In genomic region chr11:107714368-107714767, GRCm38 (mm10) we compare ENCODE assay signal across 38 mouse cellular contexts. TPM values are rescaled to one million over a fixed set of nuclear protein-coding genes. Genes with fewer than 3 reads are reported as not detected.
DNase-seq lines count a peak whose midpoint lies in the region; ATAC-seq and TF ChIP-seq lines count a peak whose summit lies in the region.
"Had no signal": no experiment of that assay in that cellular context is flagged by ENCODE, and none has a peak within 500 bp of the region (broad histone marks: within the 10 kb centered on the region; RNA-seq: fewer than 3 reads in every experiment).

No protein-coding gene starts in this region.

- H3K36me3 ChIP-seq in limb, embryonic 15.5 days = no peaks in the 10 kb centered on the region
- H3K36me3 ChIP-seq in limb, embryonic 10.5 days = no peaks in the 10 kb centered on the region
- H3K36me3 ChIP-seq in lung, postnatal 0 days (ENCODE audit: insufficient read depth, low read length) = no peaks in the 10 kb centered on the region
- H3K36me3 ChIP-seq: heart, embryonic 12.5 days; intestine, embryonic 15.5 days; midbrain, embryonic 13.5 days; neural tube, embryonic 15.5 days had no signal

- H3K27ac ChIP-seq in limb, embryonic 15.5 days = no peak overlapping the region
- no peak overlapping the region for H3K27ac ChIP-seq in limb, embryonic 10.5 days
- H3K27ac ChIP-seq in lung, postnatal 0 days (ENCODE audit: low read length) = no peak overlapping the region
- H3K27ac ChIP-seq: intestine, embryonic 15.5 days; liver, embryonic 14.5 days; midbrain, embryonic 13.5 days; neural tube, embryonic 15.5 days; stomach, postnatal 0 days had no signal

- ATAC-seq in limb, embryonic 15.5 days (ENCODE audit: insufficient number of reproducible peaks, low FRiP score, low TSS enrichment, low read depth) = peak; percentile 13; the same call in 1 of the 2 replicates
- ATAC-seq in lung, postnatal 0 days = no peak
- ATAC-seq: CD4-positive, CD25-positive, alpha-beta regulatory T cell, adult 4 months; forebrain, embryonic 16.5 days; hindbrain, embryonic 16.5 days; intestine, embryonic 15.5 days; midbrain, embryonic 13.5 days had no signal

- peak; percentile 82 for DNase-seq in gastrocnemius, adult 18-20 months (ENCODE audit: low spot score)
- DNase-seq in gastrocnemius, postnatal 4 days (ENCODE audit: low spot score in 2 of 2) = no peak
- DNase-seq in limb, embryonic 10.5 days (ENCODE audit: low spot score) = no peak
- DNase-seq in fat pad, adult 2 months (ENCODE audit: extremely low read depth, low read depth, low spot score) = peak; percentile 30
- peak; percentile 50 for DNase-seq in gonadal fat pad, adult 2 months (ENCODE audit: low read depth)
- no peak for DNase-seq in lung, postnatal 0 days (ENCODE audit: low spot score)
- no peak for DNase-seq in right cerebral cortex, postnatal 10 days (ENCODE audit: low spot score in 2 of 2)
- DNase-seq: adrenal gland, postnatal 14 days; cerebellum, adult 18-20 months; cerebellum, postnatal 14 days; heart, adult 18-20 months; heart, postnatal 4 days; kidney, adult 2 months; kidney, postnatal 10 days; layer of hippocampus, postnatal 36 days; left cerebral cortex, postnatal 4 days; liver; lung, adult 2 months; lung, postnatal 14 days; right cerebral cortex, postnatal 25 days; spleen, adult 18-20 months; thymus, adult 2 months; thymus, postnatal 36 days had no signal

- TF ChIP-seq CTCF in lung, postnatal 0 days (IDR thresholded peaks at IDR 0.05) = no peak

- no peaks in the 10 kb centered on the region for H3K27me3 ChIP-seq in limb, embryonic 15.5 days
- H3K27me3 ChIP-seq in limb, embryonic 10.5 days (ENCODE audit: low read depth, poor library complexity, severe bottlenecking) = no peaks in the 10 kb centered on the region
- no peaks in the 10 kb centered on the region for H3K27me3 ChIP-seq in lung, postnatal 0 days (replicated peaks; ENCODE audit: insufficient read depth, low read length)
- H3K27me3 ChIP-seq: heart, embryonic 12.5 days; intestine, embryonic 15.5 days; neural tube, embryonic 15.5 days had no signal

- WGBS in limb, embryonic 15.5 days = 66% methylated on average over 7 of the region's 7 CpGs
- WGBS in limb, embryonic 10.5 days = 94% methylated on average over 7 of the region's 7 CpGs
- WGBS in lung, postnatal 0 days = 79% methylated on average over 7 of the region's 7 CpGs

- no peak overlapping the region for H3K9ac ChIP-seq in limb, embryonic 15.5 days
- H3K9ac ChIP-seq in lung, postnatal 0 days (replicated peaks; ENCODE audit: low read depth) = no peak overlapping the region
- H3K9ac ChIP-seq: heart, embryonic 12.5 days; intestine, embryonic 15.5 days; liver, embryonic 14.5 days; midbrain, embryonic 13.5 days; neural tube, embryonic 15.5 days had no signal

- H3K9me3 ChIP-seq in limb, embryonic 15.5 days = no peaks in the 10 kb centered on the region
- H3K9me3 ChIP-seq in limb, embryonic 10.5 days (replicated peaks) = no peaks in the 10 kb centered on the region
- no peaks in the 10 kb centered on the region for H3K9me3 ChIP-seq in lung, postnatal 0 days (ENCODE audit: low read length)
- H3K9me3 ChIP-seq: intestine, embryonic 15.5 days; midbrain, embryonic 13.5 days; neural tube, embryonic 15.5 days had no signal

- no peak overlapping the region for H3K4me3 ChIP-seq in limb, embryonic 15.5 days
- no peak overlapping the region for H3K4me3 ChIP-seq in limb, embryonic 10.5 days
- H3K4me3 ChIP-seq in lung, postnatal 0 days (ENCODE audit: low read depth, low read length) = no peak overlapping the region
- H3K4me3 ChIP-seq: heart, embryonic 12.5 days; intestine, embryonic 15.5 days; midbrain, embryonic 13.5 days; neural tube, embryonic 15.5 days had no signal

- no peak for TF ChIP-seq EP300 in lung, postnatal 0 days (IDR thresholded peaks at IDR 0.05)

- H3K4me1 ChIP-seq in limb, embryonic 15.5 days = peaks cover 11% of the 10 kb centered on the region
- H3K4me1 ChIP-seq in limb, embryonic 10.5 days = 0 out of 2 replicates have a peak, but pooled peaks cover 2% of the 10 kb centered on the region
- H3K4me1 ChIP-seq in lung, postnatal 0 days (ENCODE audit: insufficient read depth, low read depth, low read length) = no peaks in the 10 kb centered on the region
- H3K4me1 ChIP-seq: intestine, embryonic 15.5 days; neural tube, embryonic 15.5 days had no signal

- H3K4me2 ChIP-seq in limb, embryonic 15.5 days = no peak overlapping the region
- H3K4me2 ChIP-seq in lung, postnatal 0 days (replicated peaks; ENCODE audit: low read depth, low read length) = no peak overlapping the region
- H3K4me2 ChIP-seq: heart, embryonic 12.5 days; intestine, embryonic 15.5 days; midbrain, embryonic 13.5 days; neural tube, embryonic 15.5 days had no signal

RNA-seq across cellular contexts. Expression of gene Cacng1, which starts 2.0 kb away (rescaled TPM):
- 100 to 1,000 TPM; 326 to 377 TPM for total RNA-seq in gastrocnemius, adult 18-20 months (2021)
- total RNA-seq in gastrocnemius, postnatal 4 days (2021) = 100 to 1,000 TPM; 398 to 455 TPM
- polyA plus RNA-seq in limb, embryonic 15.5 days (2015; fragmentation: Nextera tagmentation; extraction: Ambion mirVana) = 14.0 and 46.1 TPM in 2 replicates
- polyA plus RNA-seq in limb, embryonic 10.5 days (2016; fragmentation: Nextera tagmentation; extraction: Ambion mirVana) = not detected in 2 replicates
- polyA plus RNA-seq in gonadal fat pad, adult 2 months (2012; rRNA removed) = 1.3 and 1.5 TPM in 2 replicates
- polyA plus RNA-seq in lung, postnatal 0 days (2015; fragmentation: Nextera tagmentation; extraction: Ambion mirVana) = 0.14 and 1.6 TPM in 2 replicates
- total RNA-seq: heart, adult 18-20 months; layer of hippocampus, postnatal 36 days; megakaryocyte progenitor cell, adult 5-6 weeks; monocyte, adult 5-6 weeks had no signal
- polyA plus RNA-seq: CD4-positive, CD25-positive, alpha-beta regulatory T cell, adult 4 months; embryonic facial prominence, embryonic 11.5 days; forebrain, embryonic 11.5 days; heart, embryonic 12.5 days; heart, postnatal 0 days; liver, embryonic 14.5 days had no signal

Comparison
In these comparisons a context has a peak if more than half of its experiments do, and no peak if none do; other contexts are left out.
1. DNase-seq: peak in gastrocnemius, adult 18-20 months (single experiment), fat pad, adult 2 months (single experiment) and gonadal fat pad, adult 2 months (single experiment); none in gastrocnemius, postnatal 4 days (0 of 2), limb, embryonic 10.5 days (single experiment), lung, postnatal 0 days (single experiment) and right cerebral cortex, postnatal 10 days (0 of 2).